Mouse (Mus musculus) embryonic facial prominence, embryonic 14.5 days (tissue): ENCODE data around the gene Atp8a2. TPM values are rescaled to one million over a fixed set of nuclear protein-coding genes. Genes with fewer than 3 reads are reported as not detected.
A peak's percentile ranks its signal among the peaks of the same experiment; 100 is the strongest.

ENCODE experiments used
- ATAC-seq: fragments of 200-750 bp; cut with Nextera tagmentation; 2 replicates; pipeline ENCODE4 v1.8.0; 2017; ENCODE audit warnings: low read depth, moderate number of reproducible peaks, moderate TSS enrichment
- DNase-seq: peaks from one replicate; pipeline ENCODE4 v3.0.0-alpha.2; 2015; ENCODE audit warnings: low spot score
- H3K27ac ChIP-seq: fragments of 300-500 bp; sonication (generic); replicated peaks from 2 replicates; pipeline ENCODE4 v1.5.1; 2014; ENCODE audit warnings: low read depth, mild to moderate bottlenecking, low read length, moderate library complexity
- H3K27me3 ChIP-seq: fragments of 300-500 bp; sonication (generic); replicated peaks from 2 replicates; pipeline ENCODE4 v1.6.1; 2014; ENCODE audit warnings: low read length; ENCODE audit not compliant: control insufficient read depth, insufficient read depth
- H3K36me3 ChIP-seq: fragments of 300-500 bp; sonication (generic); 2 replicates; pipeline ENCODE4 v1.6.1; 2014; ENCODE audit warnings: low read length, mixed read lengths; ENCODE audit not compliant: control insufficient read depth, insufficient read depth
- H3K4me1 ChIP-seq: fragments of 300-500 bp; sonication (generic); 2 replicates; pipeline ENCODE4 v1.6.1; 2014; ENCODE audit warnings: antibody characterized with exemption, low read length; ENCODE audit not compliant: control insufficient read depth, insufficient read depth
- H3K4me2 ChIP-seq: fragments of 300-500 bp; sonication (generic); 2 replicates; pipeline ENCODE4 v1.6.1; 2014; ENCODE audit warnings: low read depth, mild to moderate bottlenecking, low read length, moderate library complexity, mixed read lengths
- H3K4me3 ChIP-seq: fragments of 300-500 bp; sonication (generic); 2 replicates; pipeline ENCODE4 v1.5.1; 2014; ENCODE audit warnings: low read depth, mild to moderate bottlenecking, low read length
- H3K9ac ChIP-seq: fragments of 300-500 bp; sonication (generic); 2 replicates; pipeline ENCODE4 v1.6.1; 2014; ENCODE audit warnings: low read depth, mild to moderate bottlenecking, low read length, moderate library complexity, mixed read lengths
- H3K9me3 ChIP-seq: fragments of 300-500 bp; sonication (generic); 2 replicates; pipeline ENCODE4 v1.6.1; 2016; ENCODE audit warnings: low read length; ENCODE audit not compliant: control insufficient read depth
- WGBS: fragments of 180-500 bp; shearing (Covaris S2); extraction: QIAGEN DNeasy Blood & Tissue Kit; methylation state at CpG from one replicate; pipeline ENCODE4 v1.1.7; 2014; 5-methylcytosine and 5-hydroxymethylcytosine counted together
- polyA plus RNA-seq: library from polyadenylated mRNA; unstranded; fragments of >200 nt; fragmentation: Nextera tagmentation; extraction: Ambion mirVana; gene quantifications from 2 replicates; pipeline ENCODE4 v1.2.1, GENCODE M21; 2014

Gene Atp8a2
- polyA plus RNA-seq, 1 experiment from 2014 or later = 3.6 TPM

DNA sequence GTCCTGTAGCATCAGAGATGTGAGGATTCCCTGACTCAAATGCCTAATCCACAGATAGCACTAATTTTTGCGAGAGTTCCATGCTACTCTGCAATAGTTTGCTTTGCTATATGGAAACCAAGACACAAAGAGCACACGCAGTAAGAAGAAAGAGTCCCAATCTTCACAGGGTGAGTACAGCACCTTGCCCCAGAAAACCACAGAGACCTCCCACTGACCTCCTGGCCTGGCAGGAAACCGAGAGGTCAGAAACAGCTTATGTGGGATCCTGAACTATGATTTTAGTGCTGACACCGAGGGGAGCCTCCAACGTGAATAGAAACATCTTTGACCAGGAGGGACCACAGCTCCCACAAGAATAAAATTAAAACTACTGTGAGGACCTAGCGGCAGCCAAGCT lies 59.2 kb downstream of the Atp8a2 start:
- ATAC-seq = no peak
- DNase-seq = no peak
- Histone ChIP-seq H3K4me1 (no peaks in the 10 kb centered on the region), H3K4me2 (no peak overlapping the region), H3K9ac (no peak overlapping the region), H3K9me3 (no peaks in the 10 kb centered on the region), H3K4me3 (no peak overlapping the region), H3K27ac (no peak overlapping the region), H3K36me3 (no peaks in the 10 kb centered on the region), H3K27me3 (no peaks in the 10 kb centered on the region)
- WGBS = 73% methylated on average over 6 of the region's 6 CpGs

DNA sequence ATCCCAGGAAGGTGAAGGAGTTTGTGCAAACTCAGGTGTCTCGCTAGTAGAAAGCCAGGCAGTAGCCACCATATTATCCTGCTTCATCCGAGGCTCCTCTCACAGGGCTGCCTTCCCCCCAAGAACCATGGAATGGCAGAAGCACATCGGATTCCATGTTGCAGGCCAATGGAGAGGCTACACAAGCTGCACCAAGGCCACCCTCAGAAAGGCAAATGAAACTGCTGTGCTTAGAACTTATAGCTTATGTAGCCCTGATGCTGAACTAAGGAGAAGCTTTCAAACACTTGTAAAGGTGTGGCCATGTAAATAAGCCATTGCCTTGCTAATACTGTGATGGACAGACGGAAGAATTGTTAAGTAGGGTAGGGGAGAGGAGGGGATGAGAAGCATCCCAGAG lies 61.2 kb downstream of the Atp8a2 start:
- no peak for DNase-seq
- Histone ChIP-seq H3K27ac (no peak overlapping the region), H3K4me1 (no peaks in the 10 kb centered on the region), H3K9ac (no peak overlapping the region), H3K4me2 (no peak overlapping the region), H3K36me3 (no peaks in the 10 kb centered on the region), H3K4me3 (no peak overlapping the region), H3K9me3 (no peaks in the 10 kb centered on the region), H3K27me3 (no peaks in the 10 kb centered on the region)
- WGBS = 88% methylated on average over 4 of the region's 4 CpGs
- ATAC-seq = no peak

DNA sequence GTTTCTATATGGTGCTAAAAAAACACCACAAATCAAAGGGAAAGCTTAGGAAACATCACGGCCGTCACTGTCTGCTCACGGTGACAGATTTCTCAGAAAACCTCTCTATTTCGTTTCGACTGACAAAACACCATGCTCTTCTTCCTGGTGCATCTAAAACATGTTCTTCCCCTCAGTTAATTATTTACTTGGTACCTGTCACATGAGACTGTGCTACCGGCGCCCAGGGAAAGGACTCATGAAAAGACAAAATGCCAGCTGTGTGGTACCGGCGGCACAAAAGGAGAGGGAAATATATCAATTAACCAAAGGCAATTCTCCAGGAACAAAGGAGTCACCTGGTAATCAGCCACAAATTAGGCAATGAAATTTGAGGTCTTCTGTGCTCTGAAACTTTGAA lies 62.3 kb downstream of the Atp8a2 start:
- Histone ChIP-seq H3K36me3 (no peaks in the 10 kb centered on the region), H3K4me3 (no peak overlapping the region), H3K27ac (no peak overlapping the region), H3K9ac (no peak overlapping the region), H3K27me3 (no peaks in the 10 kb centered on the region), H3K4me2 (no peak overlapping the region), H3K9me3 (no peaks in the 10 kb centered on the region), H3K4me1 (no peaks in the 10 kb centered on the region)
- DNase-seq (peak; percentile 7), ATAC-seq (no peak)
- WGBS = 86% methylated on average over 9 of the region's 9 CpGs

DNA sequence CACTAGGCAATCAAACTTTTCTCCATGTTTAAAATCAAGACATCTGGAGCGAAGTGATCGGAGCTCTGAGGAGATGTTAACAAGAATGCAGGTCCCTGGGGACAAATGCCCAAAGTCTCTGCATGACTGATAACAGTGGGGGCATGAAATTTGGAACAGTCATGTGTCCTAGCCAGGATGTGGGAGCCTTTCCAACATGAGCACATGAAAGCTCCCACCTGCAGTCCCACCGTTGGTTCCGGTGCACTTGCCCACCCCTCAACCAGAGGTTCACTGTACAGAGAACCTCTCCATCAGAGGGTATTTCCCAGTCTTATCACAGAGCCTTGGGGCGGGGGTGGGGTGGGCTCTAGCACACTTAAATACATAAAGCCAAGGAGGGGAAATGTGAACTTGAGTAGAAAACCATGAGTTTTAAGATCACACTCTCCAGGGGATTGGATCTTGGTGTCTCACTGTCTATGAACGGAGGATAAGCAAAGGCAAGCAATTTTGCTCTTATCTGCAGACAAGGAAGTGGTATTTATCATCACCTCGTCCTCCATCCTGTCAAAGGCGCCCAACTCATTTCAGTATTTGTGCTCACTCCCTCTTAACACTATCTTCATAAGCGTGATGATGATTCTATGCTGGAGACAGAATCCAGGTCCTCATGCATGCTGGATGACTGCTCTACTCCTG lies 65.6 kb downstream of the Atp8a2 start:
- ATAC-seq (no peak), DNase-seq (no peak)
- Histone ChIP-seq H3K4me3 (no peak overlapping the region), H3K9ac (no peak overlapping the region), H3K27me3 (no peaks in the 10 kb centered on the region), H3K9me3 (no peaks in the 10 kb centered on the region), H3K36me3 (no peaks in the 10 kb centered on the region), H3K4me1 (no peaks in the 10 kb centered on the region), H3K27ac (no peak overlapping the region), H3K4me2 (no peak overlapping the region)
- WGBS = 81% methylated on average over 9 of the region's 9 CpGs

DNA sequence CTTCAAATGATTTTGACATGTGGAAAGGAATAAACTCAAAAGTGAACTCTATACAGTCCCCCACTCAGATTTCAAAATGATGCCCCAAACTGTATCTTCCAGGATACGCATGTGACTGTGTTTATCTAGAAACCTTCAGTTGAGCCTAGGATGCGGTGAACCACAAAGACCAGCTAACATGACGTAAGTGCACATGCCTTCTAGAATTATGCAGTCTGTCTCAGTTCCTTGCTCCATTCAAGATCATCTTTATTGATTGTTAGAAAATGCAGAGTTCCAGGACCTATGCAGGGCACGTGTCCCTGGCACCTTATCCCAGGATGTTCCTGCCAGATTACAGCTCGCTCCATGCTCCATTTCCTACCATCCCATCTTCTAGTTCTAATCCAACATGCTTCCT lies 67.4 kb downstream of the Atp8a2 start:
- no peaks in the 10 kb centered on the region for H3K27me3 ChIP-seq
- ATAC-seq (no peak), DNase-seq (no peak)
- no peaks in the 10 kb centered on the region for H3K9me3 ChIP-seq
- 84% methylated on average over 5 of the region's 5 CpGs for WGBS
- no peak overlapping the region for H3K9ac ChIP-seq
- H3K27ac ChIP-seq = no peak overlapping the region
- H3K4me1 ChIP-seq = no peaks in the 10 kb centered on the region
- no peaks in the 10 kb centered on the region for H3K36me3 ChIP-seq
- H3K4me2 ChIP-seq = no peak overlapping the region
- H3K4me3 ChIP-seq = no peak overlapping the region

DNA sequence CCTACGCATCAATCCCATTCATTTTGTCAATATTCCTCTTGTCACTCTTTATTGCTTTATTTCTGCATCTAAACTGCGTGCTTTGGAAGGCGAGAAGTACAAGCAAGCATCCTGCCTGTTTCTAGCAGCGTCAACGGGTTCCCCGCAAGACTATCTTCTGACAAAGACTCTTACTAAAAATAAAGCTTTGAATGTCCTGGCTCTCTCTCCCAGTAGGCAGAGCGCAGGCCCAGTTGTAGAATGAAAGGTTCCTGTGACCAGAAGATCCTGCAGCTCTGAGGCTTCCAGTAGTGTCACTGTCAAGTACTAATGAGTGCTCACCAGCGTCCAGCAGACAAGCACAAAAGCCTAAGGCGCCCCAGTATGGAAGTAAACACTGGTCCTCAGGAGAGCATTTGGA lies 71.8 kb downstream of the Atp8a2 start:
- no peak for ATAC-seq
- WGBS = 81% methylated on average over 9 of the region's 9 CpGs
- Histone ChIP-seq H3K27me3 (no peaks in the 10 kb centered on the region), H3K36me3 (no peaks in the 10 kb centered on the region), H3K9ac (no peak overlapping the region), H3K4me2 (no peak overlapping the region), H3K4me1 (no peaks in the 10 kb centered on the region), H3K9me3 (no peaks in the 10 kb centered on the region), H3K4me3 (no peak overlapping the region), H3K27ac (no peak overlapping the region)
- DNase-seq = no peak

DNA sequence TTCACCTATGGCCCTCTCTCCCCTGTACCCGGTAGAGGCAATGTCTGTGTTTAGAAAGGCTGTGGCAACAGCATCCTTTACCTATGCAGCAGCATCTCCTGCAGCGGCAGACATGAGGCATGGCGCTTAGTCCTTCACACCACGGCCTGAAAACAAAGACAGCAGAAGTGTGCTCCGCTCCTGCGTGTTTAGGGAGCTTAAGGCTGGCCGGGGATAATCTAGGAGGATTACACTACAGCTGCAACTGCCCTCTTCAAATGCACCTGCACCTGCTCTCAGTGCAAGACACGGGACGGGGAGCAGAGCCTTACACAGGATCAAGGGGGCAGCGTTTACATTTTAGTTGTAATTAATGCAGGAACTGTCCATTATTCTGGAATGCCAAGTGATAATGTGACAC lies 75.4 kb downstream of the Atp8a2 start:
- no peak; the same call in 1 of the 2 replicates for ATAC-seq
- Histone ChIP-seq H3K27ac (no peak overlapping the region), H3K9ac (no peak overlapping the region), H3K4me3 (no peak overlapping the region), H3K4me2 (no peak overlapping the region), H3K4me1 (no peaks in the 10 kb centered on the region), H3K27me3 (no peaks in the 10 kb centered on the region), H3K9me3 (no peaks in the 10 kb centered on the region), H3K36me3 (no peaks in the 10 kb centered on the region)
- no peak for DNase-seq
- 45% methylated on average over 10 of the region's 10 CpGs for WGBS

DNA sequence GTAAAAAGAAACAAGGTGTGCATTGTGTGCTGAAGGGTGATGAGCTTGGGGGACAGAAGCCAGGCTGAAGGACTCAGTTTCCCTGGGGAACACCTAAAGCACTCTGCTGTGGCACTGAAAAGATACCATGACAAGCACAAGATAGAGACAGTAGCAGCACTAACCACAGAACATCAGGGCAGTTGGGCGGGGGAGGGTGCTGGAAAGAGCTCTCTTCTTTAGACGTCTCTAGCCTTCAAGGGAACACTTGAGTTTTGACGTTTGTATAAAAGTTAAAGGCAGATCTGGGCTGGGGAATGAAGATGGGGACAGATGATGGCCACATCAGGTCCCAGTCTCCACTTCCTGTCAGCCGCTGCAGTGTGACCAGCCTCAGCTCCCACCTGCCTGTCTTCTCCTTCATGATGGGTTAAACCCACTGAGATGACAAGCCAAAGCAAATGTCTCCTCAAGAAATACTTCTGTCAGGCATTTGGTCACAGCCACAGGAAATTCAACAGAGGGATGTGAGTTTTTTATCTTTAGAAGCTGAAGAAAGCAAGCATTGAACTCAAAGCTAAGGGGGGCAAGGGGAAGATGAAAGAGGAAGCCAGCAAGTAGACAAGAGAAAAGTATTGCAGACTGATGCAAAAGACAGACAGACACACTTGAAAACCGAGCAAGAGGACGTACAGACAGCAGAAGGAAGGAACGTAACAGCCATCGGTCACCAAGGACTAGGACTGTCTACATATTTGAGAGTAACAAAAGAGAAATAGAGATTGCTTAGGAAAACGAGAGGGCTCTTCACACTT lies 79.0 kb downstream of the Atp8a2 start:
- no peaks in the 10 kb centered on the region for H3K4me1 ChIP-seq
- H3K9me3 ChIP-seq = no peaks in the 10 kb centered on the region
- DNase-seq = no peak
- 75% methylated on average over 9 of the region's 9 CpGs for WGBS
- ATAC-seq = no peak
- no peak overlapping the region for H3K4me3 ChIP-seq
- no peaks in the 10 kb centered on the region for H3K27me3 ChIP-seq
- H3K27ac ChIP-seq = no peak overlapping the region
- no peak overlapping the region for H3K9ac ChIP-seq
- H3K36me3 ChIP-seq = no peaks in the 10 kb centered on the region
- no peak overlapping the region for H3K4me2 ChIP-seq
